Mouse (Mus musculus): Measurements from ENCODE around the gene Sco1. TPM values are rescaled to one million over a fixed set of nuclear protein-coding genes. Genes with fewer than 3 reads are reported as not detected.

Sco1 gene
- polyA plus RNA-seq, 1 experiment = 23.6 TPM

DNA sequence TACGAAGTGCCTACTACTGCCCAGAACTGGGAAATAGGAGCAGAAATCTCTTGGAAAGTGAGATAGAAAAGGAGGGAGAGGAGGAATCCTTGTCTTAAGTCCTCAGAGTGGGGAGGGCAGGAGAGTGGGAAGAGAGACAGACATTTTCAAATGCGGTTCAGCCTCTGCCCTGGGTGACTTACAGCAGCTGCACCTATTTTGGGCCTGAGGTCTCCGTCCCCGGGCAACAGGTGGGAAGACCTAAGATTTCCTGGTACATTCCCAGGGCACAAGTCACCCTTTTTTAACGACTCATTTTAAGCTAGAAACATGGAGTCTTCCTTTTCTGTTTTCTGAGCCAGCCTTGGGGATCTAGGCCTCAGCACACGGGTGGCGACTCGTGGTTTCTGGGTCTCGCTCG is 54.5 kb downstream of the Sco1 start:
- Histone ChIP-seq H3K4me1 (ENCODE audit: control insufficient read depth, insufficient read depth, low read length) (no peaks in the 10 kb centered on the region), H3K4me3 (ENCODE audit: insufficient read depth, low read length) (no peak overlapping the region), H3K27ac (ENCODE audit: insufficient read depth, low read length) (no peak overlapping the region)
- no peak for TF ChIP-seq POLR2A (IDR thresholded peaks at IDR 0.05; ENCODE audit: low read depth, low read length)
- TF ChIP-seq CTCF (IDR thresholded peaks at IDR 0.05; ENCODE audit: borderline replicate concordance, insufficient read depth, low read length) = no peak

DNA sequence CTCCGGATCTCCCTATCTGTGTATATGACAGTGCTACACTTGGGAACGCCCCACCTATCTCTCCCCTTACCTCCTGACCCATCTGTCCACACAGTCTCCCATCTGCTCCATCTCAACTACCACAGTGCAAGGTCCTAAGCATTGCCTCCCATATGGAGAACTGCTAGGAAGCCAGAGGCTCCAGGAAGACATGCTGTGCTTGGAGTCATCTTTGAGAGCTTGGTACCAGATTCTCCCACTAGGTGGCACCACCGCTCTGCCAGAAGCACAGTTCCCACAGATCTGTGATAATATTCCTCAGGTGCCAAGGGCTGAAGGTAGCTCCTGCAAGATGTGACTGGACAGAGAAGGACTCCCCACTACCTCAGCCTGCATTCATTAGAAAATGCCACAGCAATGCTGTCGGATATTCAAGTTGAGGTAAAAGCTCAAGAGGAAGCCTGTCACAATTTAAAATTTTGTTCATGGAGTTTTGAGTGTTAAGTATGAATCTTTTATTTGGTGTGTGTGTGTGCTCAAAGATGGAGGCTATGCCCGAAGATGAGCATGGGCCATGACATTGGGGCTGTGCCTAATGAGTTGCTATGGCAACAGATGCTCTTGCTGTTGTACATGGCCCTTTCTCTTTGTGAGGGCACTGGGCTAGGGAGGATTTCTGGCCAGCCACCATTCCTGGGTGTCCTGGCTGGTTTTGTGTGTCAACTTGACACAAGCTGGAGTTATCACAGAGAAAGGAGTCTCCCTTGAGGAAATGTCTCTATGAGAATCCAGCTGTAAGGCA is 57.9 kb downstream of the Sco1 start:
- Histone ChIP-seq H3K4me3 (ENCODE audit: insufficient read depth, low read length) (no peak overlapping the region), H3K4me1 (ENCODE audit: control insufficient read depth, insufficient read depth, low read length) (no peaks in the 10 kb centered on the region), H3K27ac (ENCODE audit: insufficient read depth, low read length) (no peak overlapping the region)
- TF ChIP-seq CTCF (IDR thresholded peaks at IDR 0.05; ENCODE audit: borderline replicate concordance, insufficient read depth, low read length) (peak; percentile 73), POLR2A (IDR thresholded peaks at IDR 0.05; ENCODE audit: low read depth, low read length) (no peak)

DNA sequence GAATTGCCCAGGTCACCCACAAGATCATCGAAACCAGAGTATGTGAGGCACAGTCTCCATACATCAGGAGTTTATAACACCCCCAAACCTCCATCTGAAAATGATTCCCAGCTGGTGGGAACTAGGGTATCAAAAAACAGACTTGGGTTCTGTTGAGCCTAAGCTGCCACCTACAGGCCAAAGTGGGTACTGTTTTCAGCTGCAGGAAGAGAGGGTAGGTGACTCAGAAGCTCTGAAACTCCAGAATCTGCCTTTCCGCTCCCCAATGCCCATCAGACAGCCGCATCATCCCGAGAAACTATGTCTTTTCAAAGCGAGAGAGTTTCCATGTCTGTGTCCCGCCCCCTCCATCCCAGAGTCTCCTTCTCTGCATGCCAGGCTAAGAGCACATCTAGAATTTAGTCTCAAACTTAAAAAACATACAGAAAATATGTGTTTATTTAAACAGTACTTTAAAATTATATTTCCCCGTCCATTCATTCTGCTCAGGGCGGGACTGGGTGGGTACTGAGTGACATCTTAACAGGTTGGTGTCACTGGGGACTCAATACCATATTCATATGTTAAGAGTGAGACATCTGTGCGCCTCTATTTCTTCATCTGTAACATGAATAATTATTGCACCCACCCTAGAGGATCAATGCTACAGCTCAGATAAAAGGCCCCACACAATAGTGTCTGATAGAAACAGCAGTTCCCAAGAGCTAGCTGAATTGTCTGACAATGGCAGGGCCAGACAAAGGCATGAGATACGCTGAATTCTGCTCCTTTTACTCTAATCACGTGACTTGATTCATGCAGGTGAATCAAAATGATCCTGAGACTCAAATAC is 59.8 kb downstream of the Sco1 start:
- no peak for TF ChIP-seq POLR2A (IDR thresholded peaks at IDR 0.05; ENCODE audit: low read depth, low read length)
- peak; percentile 39; the same call in 1 of the 2 replicates for TF ChIP-seq CTCF (IDR thresholded peaks at IDR 0.05; ENCODE audit: borderline replicate concordance, insufficient read depth, low read length)
- Histone ChIP-seq H3K4me1 (ENCODE audit: control insufficient read depth, insufficient read depth, low read length) (no peaks in the 10 kb centered on the region), H3K4me3 (ENCODE audit: insufficient read depth, low read length) (no peak overlapping the region), H3K27ac (ENCODE audit: insufficient read depth, low read length) (no peak overlapping the region)

DNA sequence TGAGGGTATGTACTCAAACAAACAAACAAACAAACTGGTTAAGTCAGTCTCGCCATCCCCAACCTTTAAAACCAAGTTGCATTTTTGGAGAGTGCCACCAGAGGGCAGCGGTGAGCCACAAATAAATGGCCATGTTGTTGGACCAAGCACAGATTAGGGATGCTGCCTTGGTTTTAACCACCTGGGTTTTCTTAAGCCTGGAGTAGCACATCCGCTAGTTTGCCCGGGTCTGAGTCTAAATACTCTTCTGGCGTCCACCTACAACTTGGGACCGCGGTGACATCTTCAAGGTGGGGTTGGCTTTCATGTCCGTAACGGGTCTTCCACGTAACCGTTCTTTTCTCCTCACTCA is 60.4 kb downstream of the Sco1 start:
- Histone ChIP-seq H3K27ac (ENCODE audit: insufficient read depth, low read length) (no peak overlapping the region), H3K4me3 (ENCODE audit: insufficient read depth, low read length) (no peak overlapping the region), H3K4me1 (ENCODE audit: control insufficient read depth, insufficient read depth, low read length) (no peaks in the 10 kb centered on the region)
- peak; percentile 65; the same call in 1 of the 2 replicates for TF ChIP-seq CTCF (IDR thresholded peaks at IDR 0.05; ENCODE audit: borderline replicate concordance, insufficient read depth, low read length)
- no peak for TF ChIP-seq POLR2A (IDR thresholded peaks at IDR 0.05; ENCODE audit: low read depth, low read length)

- Histone ChIP-seq H3K27ac (ENCODE audit: insufficient read depth, low read length) (no peak overlapping the region), H3K4me1 (ENCODE audit: control insufficient read depth, insufficient read depth, low read length) (no peaks in the 10 kb centered on the region), H3K4me3 (ENCODE audit: insufficient read depth, low read length) (no peak overlapping the region)
- no peak for TF ChIP-seq POLR2A (IDR thresholded peaks at IDR 0.05; ENCODE audit: low read depth, low read length)
- TF ChIP-seq CTCF (IDR thresholded peaks at IDR 0.05; ENCODE audit: borderline replicate concordance, insufficient read depth, low read length) = no peak
Measured at GRCm38 (mm10) chr11:67113381-67113780, 60.9 kb downstream of the Sco1 start.

- Histone ChIP-seq H3K27ac (ENCODE audit: insufficient read depth, low read length) (no peak overlapping the region), H3K4me1 (ENCODE audit: control insufficient read depth, insufficient read depth, low read length) (no peaks in the 10 kb centered on the region), H3K4me3 (ENCODE audit: insufficient read depth, low read length) (no peak overlapping the region)
- TF ChIP-seq POLR2A (IDR thresholded peaks at IDR 0.05; ENCODE audit: low read depth, low read length) (no peak), CTCF (IDR thresholded peaks at IDR 0.05; ENCODE audit: borderline replicate concordance, insufficient read depth, low read length) (no peak)
Measured at GRCm38 (mm10) chr11:67114261-67114660, 61.8 kb downstream of the Sco1 start.

DNA sequence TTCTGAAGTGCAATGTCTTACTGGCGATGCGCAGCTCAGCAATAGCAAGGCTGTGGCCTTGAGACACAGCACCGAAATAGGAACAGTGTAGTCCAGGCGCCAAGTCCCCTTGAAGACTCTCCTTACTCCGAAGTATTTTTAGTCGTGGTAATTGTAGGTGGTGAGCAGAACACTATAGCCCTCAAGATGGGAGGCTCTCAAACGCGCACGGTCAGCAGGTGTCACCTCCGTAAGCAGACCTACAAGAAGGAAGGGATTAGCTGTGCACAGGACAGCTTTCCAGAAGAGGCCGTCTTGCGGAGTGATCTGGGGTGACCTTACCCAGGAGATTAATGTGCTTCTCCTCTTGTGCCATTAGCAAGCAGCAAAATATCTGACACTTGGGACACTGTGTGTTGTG is 62.4 kb downstream of the Sco1 start:
- H3K4me1 ChIP-seq (ENCODE audit: control insufficient read depth, insufficient read depth, low read length) = no peaks in the 10 kb centered on the region
- no peak overlapping the region for H3K4me3 ChIP-seq (ENCODE audit: insufficient read depth, low read length)

More for the DNA sequence above, 62.4 kb downstream of the Sco1 start:
- no peak for TF ChIP-seq POLR2A (IDR thresholded peaks at IDR 0.05; ENCODE audit: low read depth, low read length)
- TF ChIP-seq CTCF (IDR thresholded peaks at IDR 0.05; ENCODE audit: borderline replicate concordance, insufficient read depth, low read length) = no peak
- H3K27ac ChIP-seq (ENCODE audit: insufficient read depth, low read length) = no peak overlapping the region

Other genes starting within 250 kb of the Sco1 start
- gene Pirt, start 140.7 kb upstream of the Sco1 start, polyA plus RNA-seq (2011; ENCODE audit: insufficient read length, low read depth, missing spikeins) = not detected in 2 replicates
- not detected in 2 replicates for gene Tmem238l, start 96.0 kb upstream of the Sco1 start, polyA plus RNA-seq (2011; ENCODE audit: insufficient read length, low read depth, missing spikeins)
- 2.6 and 2.9 TPM in 2 replicates for gene Tmem220, start 27.5 kb upstream of the Sco1 start, polyA plus RNA-seq (2011; ENCODE audit: insufficient read length, low read depth, missing spikeins)
- 22.4 and 22.7 TPM in 2 replicates for gene Adprm, start 76 bp upstream of the Sco1 start, polyA plus RNA-seq (2011; ENCODE audit: insufficient read length, low read depth, missing spikeins)
- not detected in 2 replicates for gene Myh3, start 25.6 kb downstream of the Sco1 start, polyA plus RNA-seq (2011; ENCODE audit: insufficient read length, low read depth, missing spikeins)
- 0.08 and 0.12 TPM in 2 replicates for gene Myh2, start 118.4 kb downstream of the Sco1 start, polyA plus RNA-seq (2011; ENCODE audit: insufficient read length, low read depth, missing spikeins)
- gene Myh1, start 147.4 kb downstream of the Sco1 start, polyA plus RNA-seq (2011; ENCODE audit: insufficient read length, low read depth, missing spikeins) = 0.28 TPM in 1 of 2 replicates, not detected in the other
- gene Myh4, start 185.4 kb downstream of the Sco1 start, polyA plus RNA-seq (2011; ENCODE audit: insufficient read length, low read depth, missing spikeins) = not detected in 2 replicates
- gene Myh8, start 224.5 kb downstream of the Sco1 start, polyA plus RNA-seq (2011; ENCODE audit: insufficient read length, low read depth, missing spikeins) = not detected in 2 replicates